Mouse (Mus musculus): ENCODE measurements around the gene Arhgap28.
"Not testable (repeated sequence)": the region's sequence is repeated elsewhere in the genome, so short reads cannot be mapped to it uniquely, and the experiment has no call there.

The Arhgap28 gene

GRCm38 (mm10) chr17:67877599-67877998 is 126.3 kb downstream of the Arhgap28 start:
- in situ Hi-C loops (cut with MboI), result no loop called here

- in situ Hi-C loops (cut with MboI), result no loop called here
Measured at GRCm38 (mm10) chr17:67869731-67870601, 134.0 kb downstream of the Arhgap28 start.

- in situ Hi-C loops (cut with MboI), result no loop called here
Measured at GRCm38 (mm10) chr17:67866541-67867241, 137.2 kb downstream of the Arhgap28 start.

GRCm38 (mm10) chr17:67866026-67866425 is 137.9 kb downstream of the Arhgap28 start:
- in situ Hi-C loops (cut with MboI), result no loop called here

- in situ Hi-C loops (cut with MboI), result no loop called here
Measured at GRCm38 (mm10) chr17:67864912-67865311, 139.0 kb downstream of the Arhgap28 start.

GRCm38 (mm10) chr17:67864363-67864762 is 139.6 kb downstream of the Arhgap28 start:
- in situ Hi-C loops (cut with MboI), result no loop called here

GRCm38 (mm10) chr17:67861744-67862535 is 142.0 kb downstream of the Arhgap28 start:
- in situ Hi-C loops (cut with MboI), result no loop called here

- in situ Hi-C loops (cut with MboI), result no loop called here
Measured at GRCm38 (mm10) chr17:67861080-67861630, 142.8 kb downstream of the Arhgap28 start.

GRCm38 (mm10) chr17:67841494-67841893 is 162.4 kb downstream of the Arhgap28 start:
- in situ Hi-C loops (cut with MboI), result not testable (repeated sequence)

- in situ Hi-C loops (cut with MboI), result no loop called here
Measured at GRCm38 (mm10) chr17:67838948-67839347, 165.0 kb downstream of the Arhgap28 start.

- in situ Hi-C loops (cut with MboI), result no loop called here
Measured at GRCm38 (mm10) chr17:67837351-67838090, 166.4 kb downstream of the Arhgap28 start.

- in situ Hi-C loops (cut with MboI), result no loop called here
Measured at GRCm38 (mm10) chr17:67836146-67836895, 167.6 kb downstream of the Arhgap28 start.

GRCm38 (mm10) chr17:67827431-67827830 is 176.5 kb downstream of the Arhgap28 start:
- in situ Hi-C loops (cut with MboI), result no loop called here

- in situ Hi-C loops (cut with MboI), result no loop called here
Measured at GRCm38 (mm10) chr17:67816916-67817315, 187.0 kb downstream of the Arhgap28 start.

- in situ Hi-C loops (cut with MboI), result no loop called here
Measured at GRCm38 (mm10) chr17:67815720-67816119, 188.2 kb downstream of the Arhgap28 start.

- in situ Hi-C loops (cut with MboI), result no loop called here
Measured at GRCm38 (mm10) chr17:67813666-67814065, 190.3 kb downstream of the Arhgap28 start.

GRCm38 (mm10) chr17:67809171-67809570 is 194.7 kb downstream of the Arhgap28 start:
- in situ Hi-C loops (cut with MboI), result no loop called here

Data from mature B cell (primary cell).